ENCODE assay signal across 8 mouse cellular contexts in genomic region chr1:155742411-155743363, GRCm38 (mm10). TPM values are rescaled to one million over a fixed set of nuclear protein-coding genes. Genes with fewer than 3 reads are reported as not detected.
A peak's percentile ranks its signal among the peaks of the same experiment; 100 is the strongest.
DNase-seq lines count a peak whose midpoint lies in the region; ATAC-seq and TF ChIP-seq lines count a peak whose summit lies in the region.

No protein-coding gene starts in this region.

- peaks cover 86% of the 10 kb centered on the region for H3K27me3 ChIP-seq in embryonic facial prominence, embryonic 12.5 days
- H3K27me3 ChIP-seq in hindbrain, embryonic 13.5 days, result peaks cover 93% of the 10 kb centered on the region
- H3K27me3 ChIP-seq in lung, embryonic 15.5 days, result peaks cover 92% of the 10 kb centered on the region
- peaks cover 40% of the 10 kb centered on the region for H3K27me3 ChIP-seq in stomach, postnatal 0 days (ENCODE audit: control insufficient read depth, insufficient read depth, low read length)

- peak overlapping the region; percentile 47 for H3K4me3 ChIP-seq in embryonic facial prominence, embryonic 12.5 days
- peak overlapping the region; percentile 38 for H3K4me3 ChIP-seq in hindbrain, embryonic 13.5 days
- H3K4me3 ChIP-seq in lung, embryonic 15.5 days, result peak overlapping the region; percentile 48
- peak overlapping the region; percentile 49 for H3K4me3 ChIP-seq in stomach, postnatal 0 days (ENCODE audit: low read depth, low read length)

- peak; percentile 42; the same call in 1 of the 2 replicates for ATAC-seq in embryonic facial prominence, embryonic 12.5 days (ENCODE audit: insufficient number of reproducible peaks, insufficient read depth, low FRiP score, low TSS enrichment)
- ATAC-seq in hindbrain, embryonic 13.5 days (ENCODE audit: low FRiP score), result peak; percentile 57
- peak; percentile 53 for ATAC-seq in lung, embryonic 15.5 days (ENCODE audit: borderline replicate concordance, extremely low read depth, low FRiP score, low TSS enrichment)
- ATAC-seq in stomach, postnatal 0 days (ENCODE audit: low FRiP score, low TSS enrichment), result peak; percentile 69
- ATAC-seq in megakaryocyte progenitor cell, adult 5-6 weeks (replicated peaks; ENCODE audit: poor library complexity), result no peak

- no peaks in the 10 kb centered on the region for H3K36me3 ChIP-seq in embryonic facial prominence, embryonic 12.5 days
- H3K36me3 ChIP-seq in hindbrain, embryonic 13.5 days, result no peaks in the 10 kb centered on the region
- H3K36me3 ChIP-seq in lung, embryonic 15.5 days, result no peaks in the 10 kb centered on the region
- no peaks in the 10 kb centered on the region for H3K36me3 ChIP-seq in stomach, postnatal 0 days (ENCODE audit: control insufficient read depth, insufficient read depth, low read length)

- TF ChIP-seq EP300 in stomach, postnatal 0 days (optimal IDR thresholded peaks at IDR 0.05), result no peak

- under 1% methylated on average over 75 of the region's 81 CpGs for WGBS in embryonic facial prominence, embryonic 12.5 days
- under 1% methylated on average over 81 of the region's 81 CpGs for WGBS in hindbrain, embryonic 13.5 days
- under 1% methylated on average over 81 of the region's 81 CpGs for WGBS in lung, embryonic 15.5 days
- WGBS in stomach, postnatal 0 days, result under 1% methylated on average over 81 of the region's 81 CpGs

- DNase-seq in thymus, postnatal 4 days, result peak; percentile 25
- no peak for DNase-seq in thymus, postnatal 14 days
- DNase-seq in stomach, postnatal 0 days (ENCODE audit: low spot score), result peak; percentile 43
- DNase-seq in B cell, adult 2 months, result no peak

- peak overlapping the region; percentile 92 for H3K4me2 ChIP-seq in embryonic facial prominence, embryonic 12.5 days (replicated peaks)
- H3K4me2 ChIP-seq in hindbrain, embryonic 13.5 days, result peak overlapping the region; percentile 64
- H3K4me2 ChIP-seq in lung, embryonic 15.5 days, result peak overlapping the region; percentile 98
- H3K4me2 ChIP-seq in stomach, postnatal 0 days (replicated peaks; ENCODE audit: low read depth), result peak overlapping the region; percentile 88

- no peak overlapping the region for H3K27ac ChIP-seq in embryonic facial prominence, embryonic 12.5 days
- H3K27ac ChIP-seq in hindbrain, embryonic 13.5 days, result no peak overlapping the region; the same call in 1 of the 2 replicates
- no peak overlapping the region for H3K27ac ChIP-seq in lung, embryonic 15.5 days
- H3K27ac ChIP-seq in stomach, postnatal 0 days (replicated peaks), result no peak overlapping the region

- H3K9ac ChIP-seq in embryonic facial prominence, embryonic 12.5 days, result peak overlapping the region; percentile 24; the same call in 1 of the 2 replicates
- H3K9ac ChIP-seq in hindbrain, embryonic 13.5 days, result peak overlapping the region; percentile 43; the same call in 1 of the 2 replicates
- peak overlapping the region; percentile 42 for H3K9ac ChIP-seq in lung, embryonic 15.5 days
- peak overlapping the region; percentile 23; the same call in 1 of the 2 replicates for H3K9ac ChIP-seq in stomach, postnatal 0 days (ENCODE audit: low read length)

- H3K4me1 ChIP-seq in embryonic facial prominence, embryonic 12.5 days, result peaks cover 28% of the 10 kb centered on the region
- H3K4me1 ChIP-seq in hindbrain, embryonic 13.5 days (replicated peaks), result peaks cover 33% of the 10 kb centered on the region
- H3K4me1 ChIP-seq in lung, embryonic 15.5 days, result peaks cover 30% of the 10 kb centered on the region
- 0 out of 2 replicates have a peak, but pooled peaks cover 6% of the 10 kb centered on the region for H3K4me1 ChIP-seq in stomach, postnatal 0 days (replicated peaks; ENCODE audit: control insufficient read depth, insufficient read depth)

- TF ChIP-seq CTCF in stomach, postnatal 0 days (IDR thresholded peaks at IDR 0.05; ENCODE audit: low read depth), result no peak

- no peaks in the 10 kb centered on the region for H3K9me3 ChIP-seq in embryonic facial prominence, embryonic 12.5 days
- H3K9me3 ChIP-seq in hindbrain, embryonic 13.5 days, result no peaks in the 10 kb centered on the region
- no peaks in the 10 kb centered on the region for H3K9me3 ChIP-seq in lung, embryonic 15.5 days
- no peaks in the 10 kb centered on the region for H3K9me3 ChIP-seq in stomach, postnatal 0 days (ENCODE audit: control insufficient read depth, low read length)

RNA-seq across cellular contexts. Expression of gene Lhx4, which starts 8.8 kb away (rescaled TPM):
- polyA plus RNA-seq in embryonic facial prominence, embryonic 12.5 days (2016; fragmentation: Nextera tagmentation; extraction: Ambion mirVana), result 0.04 and 0.14 TPM in 2 replicates
- polyA plus RNA-seq in hindbrain, embryonic 13.5 days (2015; fragmentation: Nextera tagmentation; extraction: Ambion mirVana), result 6.4 and 9.3 TPM in 2 replicates
- polyA plus RNA-seq in lung, embryonic 15.5 days (2015; fragmentation: Nextera tagmentation; extraction: Ambion mirVana), result not detected in 2 replicates
- 0.04 and 0.10 TPM in 2 replicates for polyA plus RNA-seq in stomach, postnatal 0 days (2015; fragmentation: Nextera tagmentation; extraction: Ambion mirVana)
- total RNA-seq in megakaryocyte progenitor cell, adult 5-6 weeks (2015), result not detected in 2 replicates
- not detected in 2 replicates for total RNA-seq in megakaryocyte progenitor cell, adult 5-6 weeks (2017)

Comparison
In these comparisons a context has a peak if more than half of its experiments do, and no peak if none do; other contexts are left out.
1. DNase-seq: peak in thymus, postnatal 4 days (single experiment) and stomach, postnatal 0 days (single experiment); none in thymus, postnatal 14 days (single experiment) and B cell, adult 2 months (0 of 2).
2. Peak in every context shown above with its lines, with median percentiles within 50 percentile points of each other: H3K4me2 ChIP-seq, H3K4me3 ChIP-seq and H3K9ac ChIP-seq.